Mouse (Mus musculus) forebrain, embryonic 12.5 days (tissue): ENCODE measurements at regions not wholly inside any gene's neighbourhood (a gene's known extent, or its start where the extent isn't known, plus 50 kb on each side); places are given as distances from the start of the nearest gene placed in this dataset.

Experiments used
- ATAC-seq: fragments of 200-750 bp; cut with Nextera tagmentation; 2 replicates; pipeline ENCODE4 v1.8.0; 2017; ENCODE audit warnings: moderate TSS enrichment; ENCODE audit not compliant: low FRiP score
- H3K27ac ChIP-seq: fragments of 300-500 bp; sonication (generic); 2 replicates; pipeline ENCODE4 v1.5.1; 2016; ENCODE audit warnings: mild to moderate bottlenecking
- H3K27me3 ChIP-seq: fragments of 300-500 bp; sonication (generic); 2 replicates; pipeline ENCODE4 v1.6.1; 2016; ENCODE audit warnings: mild to moderate bottlenecking
- H3K36me3 ChIP-seq: fragments of 300-500 bp; sonication (generic); replicated peaks from 2 replicates; pipeline ENCODE4 v1.6.1; 2016; ENCODE audit warnings: mild to moderate bottlenecking
- H3K4me1 ChIP-seq: fragments of 300-500 bp; sonication (generic); 2 replicates; pipeline ENCODE4 v1.6.1; 2016
- H3K4me2 ChIP-seq: fragments of 300-500 bp; sonication (generic); 2 replicates; pipeline ENCODE4 v1.6.1; 2016; ENCODE audit warnings: mild to moderate bottlenecking, moderate library complexity
- H3K4me3 ChIP-seq: fragments of 300-500 bp; sonication (generic); replicated peaks from 2 replicates; pipeline ENCODE4 v1.5.1; 2016; ENCODE audit warnings: mild to moderate bottlenecking
- H3K9ac ChIP-seq: fragments of 300-500 bp; sonication (generic); 2 replicates; pipeline ENCODE4 v1.6.1; 2016; ENCODE audit warnings: mild to moderate bottlenecking
- H3K9me3 ChIP-seq: fragments of 300-500 bp; sonication (generic); 2 replicates; pipeline ENCODE4 v1.6.1; 2016
- WGBS: fragments of 180-500 bp; shearing (Covaris S2); methylation state at CpG from one replicate; pipeline ENCODE4 v1.1.7; 2016; 5-methylcytosine and 5-hydroxymethylcytosine counted together

DNA sequence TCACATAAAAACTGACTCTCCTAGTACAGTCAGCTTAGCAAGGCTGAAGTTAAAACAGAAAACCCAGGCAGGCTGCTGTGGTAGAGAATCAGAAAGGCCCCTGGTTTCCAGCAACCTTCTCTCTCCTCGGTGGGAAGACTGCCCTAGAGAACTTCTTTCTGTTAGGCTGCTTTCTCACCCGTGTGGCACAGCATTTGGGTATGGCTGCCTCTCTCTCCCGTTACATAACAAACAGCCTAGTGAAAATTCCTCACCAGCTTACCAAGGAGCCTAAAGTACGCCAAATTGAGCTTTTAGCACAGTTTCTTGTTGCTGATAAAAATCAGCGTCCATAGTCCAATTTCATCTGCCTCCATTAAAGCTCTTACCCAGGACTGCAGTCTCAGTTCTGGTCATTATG is 92.8 kb upstream of the Mkln1 start:
- Histone ChIP-seq H3K36me3 (no peaks in the 10 kb centered on the region), H3K27ac (no peak overlapping the region), H3K9me3 (no peaks in the 10 kb centered on the region), H3K4me1 (no peaks in the 10 kb centered on the region; the same call in 1 of the 2 replicates), H3K4me3 (no peak overlapping the region), H3K4me2 (no peak overlapping the region), H3K9ac (no peak overlapping the region), H3K27me3 (no peaks in the 10 kb centered on the region)
- ATAC-seq, result no peak
- 68% methylated on average over 5 of the region's 5 CpGs for WGBS

DNA sequence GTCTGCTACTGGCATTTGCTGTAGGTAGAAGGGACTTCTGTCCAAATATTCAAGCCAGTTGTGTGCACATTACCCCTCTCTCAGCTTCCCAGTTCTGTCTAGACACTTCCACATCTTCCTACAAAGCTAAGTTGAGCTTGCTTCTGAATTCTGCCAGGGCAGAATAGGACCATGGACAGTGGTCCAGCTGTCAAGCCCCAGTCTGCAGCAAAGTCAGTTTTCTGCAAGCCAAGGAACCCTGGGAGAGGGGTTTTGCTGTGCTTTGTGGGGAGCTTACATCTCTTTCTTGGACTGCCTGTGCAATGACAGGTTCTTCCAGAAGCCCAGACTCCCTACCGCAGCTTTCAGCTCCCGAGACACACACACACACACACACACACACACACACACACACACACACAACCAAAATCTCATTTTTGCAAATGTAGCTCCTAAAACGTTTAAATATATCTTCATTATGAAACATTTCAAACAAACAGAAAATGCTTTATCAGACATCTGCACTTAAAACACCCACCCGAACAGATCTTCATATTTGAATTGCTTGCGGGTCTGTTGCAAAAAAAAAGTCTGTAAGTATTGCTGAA is 91.4 kb upstream of the Mkln1 start:
- no peaks in the 10 kb centered on the region for H3K27me3 ChIP-seq

DNA sequence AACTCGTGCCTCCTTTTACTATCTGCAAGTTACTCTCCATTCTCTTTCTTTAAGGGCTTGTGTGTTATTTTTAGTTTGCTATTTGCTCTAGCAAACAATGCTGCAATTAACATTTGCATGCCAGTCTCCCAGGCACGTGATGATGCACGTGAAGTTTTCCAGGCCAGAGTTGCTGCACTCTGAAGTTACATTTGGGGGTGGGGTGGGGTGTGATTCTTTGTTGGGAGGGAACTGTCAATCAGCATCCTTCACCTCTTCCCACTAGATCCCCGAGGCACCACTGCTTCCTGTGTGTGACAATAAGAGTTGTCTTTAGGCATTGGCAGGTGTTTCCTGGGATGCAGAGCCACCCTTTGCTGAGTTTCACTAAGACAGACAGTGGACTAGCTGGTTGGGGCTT is 90.6 kb upstream of the Mkln1 start:
- no peak for ATAC-seq
- Histone ChIP-seq H3K36me3 (no peaks in the 10 kb centered on the region), H3K4me1 (no peaks in the 10 kb centered on the region; the same call in 1 of the 2 replicates), H3K4me2 (no peak overlapping the region), H3K4me3 (no peak overlapping the region), H3K27ac (no peak overlapping the region), H3K27me3 (no peaks in the 10 kb centered on the region), H3K9me3 (no peaks in the 10 kb centered on the region), H3K9ac (no peak overlapping the region)
- 37% methylated on average over 4 of the region's 4 CpGs for WGBS

More for the DNA sequence above, 91.4 kb upstream of the Mkln1 start:
- no peak overlapping the region for H3K9ac ChIP-seq
- H3K27ac ChIP-seq, result no peak overlapping the region
- no peak for ATAC-seq
- no peaks in the 10 kb centered on the region for H3K36me3 ChIP-seq
- H3K4me1 ChIP-seq, result no peaks in the 10 kb centered on the region; the same call in 1 of the 2 replicates
- H3K4me3 ChIP-seq, result no peak overlapping the region
- 82% methylated on average over 3 of the region's 5 CpGs for WGBS
- no peaks in the 10 kb centered on the region for H3K9me3 ChIP-seq
- no peak overlapping the region for H3K4me2 ChIP-seq

DNA sequence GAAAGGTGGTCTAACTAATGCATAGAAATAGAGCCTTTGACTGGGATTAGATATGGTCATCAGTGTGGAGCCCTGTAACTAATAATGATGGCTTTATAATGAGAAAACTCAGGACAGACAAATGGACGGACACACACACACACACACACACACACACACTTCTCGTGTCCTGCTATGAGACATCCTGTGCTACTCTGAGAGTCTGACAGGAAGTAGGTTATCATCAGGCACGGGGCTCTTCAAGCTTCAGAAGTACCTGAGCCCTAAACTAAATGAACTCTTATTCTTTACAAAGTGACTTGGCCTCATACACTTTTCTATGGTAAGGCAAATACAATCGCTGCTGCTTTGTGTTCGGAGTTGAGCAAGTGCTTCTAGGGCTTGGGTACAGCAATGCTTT is 87.9 kb upstream of the Mkln1 start:
- no peak overlapping the region for H3K4me3 ChIP-seq
- ATAC-seq, result no peak
- WGBS, result 89% methylated on average over 5 of the region's 5 CpGs

DNA sequence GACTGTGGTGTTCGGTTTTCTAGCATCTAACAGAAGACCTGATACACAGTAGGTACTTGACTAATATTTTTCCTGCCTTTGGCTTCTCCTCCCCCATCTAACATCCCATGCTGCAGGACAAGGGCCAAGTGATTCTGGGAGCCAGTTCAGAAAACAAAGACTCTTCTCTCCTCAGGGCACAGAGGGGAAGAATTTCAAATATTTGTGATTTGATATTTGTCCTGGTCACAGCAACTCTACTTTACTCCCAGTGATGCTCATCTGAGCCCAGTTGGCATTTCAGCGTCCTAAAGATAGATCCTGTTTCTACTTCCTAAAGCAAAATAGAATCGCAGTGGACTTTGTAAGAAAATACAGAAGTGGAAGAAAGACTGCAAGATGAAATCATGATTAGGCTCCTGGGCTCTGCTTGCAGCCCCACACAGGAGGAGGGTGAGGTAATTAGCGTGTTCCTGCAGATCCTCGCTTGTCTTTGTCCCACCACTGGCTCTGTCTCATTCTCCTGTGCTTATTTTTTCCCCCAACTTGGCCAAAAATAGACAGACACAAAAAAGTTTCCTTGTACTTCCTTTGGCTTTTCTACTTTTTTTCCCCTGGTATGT is 84.6 kb upstream of the Mkln1 start:
- ATAC-seq, result no peak
- H3K36me3 ChIP-seq, result no peaks in the 10 kb centered on the region
- H3K4me3 ChIP-seq, result no peak overlapping the region
- H3K27ac ChIP-seq, result no peak overlapping the region
- H3K4me1 ChIP-seq, result peaks cover 10% of the 10 kb centered on the region
- no peaks in the 10 kb centered on the region for H3K9me3 ChIP-seq
- no peak overlapping the region for H3K9ac ChIP-seq
- 77% methylated on average over 5 of the region's 5 CpGs for WGBS
- 0 out of 2 replicates have a peak, but pooled peaks cover 6% of the 10 kb centered on the region for H3K27me3 ChIP-seq
- H3K4me2 ChIP-seq, result no peak overlapping the region

More for the DNA sequence above, 87.9 kb upstream of the Mkln1 start:
- H3K9ac ChIP-seq, result no peak overlapping the region
- H3K4me1 ChIP-seq, result no peaks in the 10 kb centered on the region; the same call in 1 of the 2 replicates
- no peaks in the 10 kb centered on the region for H3K9me3 ChIP-seq
- no peak overlapping the region for H3K4me2 ChIP-seq
- no peaks in the 10 kb centered on the region for H3K27me3 ChIP-seq
- no peak overlapping the region for H3K27ac ChIP-seq
- H3K36me3 ChIP-seq, result no peaks in the 10 kb centered on the region

DNA sequence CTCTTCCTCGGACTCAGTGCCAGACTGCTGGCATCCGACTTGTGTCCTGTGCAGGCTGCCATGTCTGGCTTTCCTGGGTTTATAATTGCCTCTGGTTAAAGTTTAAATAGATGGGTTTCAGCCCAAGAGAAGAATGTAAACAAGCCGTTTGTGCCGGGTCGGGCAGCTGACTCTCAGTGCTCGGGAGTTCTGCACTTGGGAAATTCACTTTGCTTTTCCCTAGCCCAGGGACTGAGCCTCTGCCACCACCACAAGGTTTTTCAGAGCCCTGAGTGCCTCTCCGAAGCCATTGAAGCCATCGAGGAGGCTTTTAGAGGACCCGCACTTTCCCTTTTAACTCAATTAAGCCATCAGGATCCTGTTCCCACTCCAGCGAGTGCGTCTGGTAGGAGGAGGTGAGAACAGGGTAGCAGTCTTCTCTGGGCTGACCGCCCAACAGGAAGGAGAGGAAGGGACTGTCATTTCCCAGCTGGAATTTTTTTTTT is 80.8 kb upstream of the Mkln1 start:
- H3K36me3 ChIP-seq, result no peaks in the 10 kb centered on the region
- H3K9me3 ChIP-seq, result no peaks in the 10 kb centered on the region
- H3K27ac ChIP-seq, result no peak overlapping the region
- no peak overlapping the region for H3K4me3 ChIP-seq
- no peak for ATAC-seq
- H3K9ac ChIP-seq, result 0 out of 2 replicates have a peak overlapping the region, but pooled peaks have one; percentile 2
- H3K4me1 ChIP-seq, result peaks cover 10% of the 10 kb centered on the region
- WGBS, result 12% methylated on average over 12 of the region's 12 CpGs
- peaks cover 6% of the 10 kb centered on the region; the same call in 1 of the 2 replicates for H3K27me3 ChIP-seq
- peak overlapping the region; percentile 22 for H3K4me2 ChIP-seq

DNA sequence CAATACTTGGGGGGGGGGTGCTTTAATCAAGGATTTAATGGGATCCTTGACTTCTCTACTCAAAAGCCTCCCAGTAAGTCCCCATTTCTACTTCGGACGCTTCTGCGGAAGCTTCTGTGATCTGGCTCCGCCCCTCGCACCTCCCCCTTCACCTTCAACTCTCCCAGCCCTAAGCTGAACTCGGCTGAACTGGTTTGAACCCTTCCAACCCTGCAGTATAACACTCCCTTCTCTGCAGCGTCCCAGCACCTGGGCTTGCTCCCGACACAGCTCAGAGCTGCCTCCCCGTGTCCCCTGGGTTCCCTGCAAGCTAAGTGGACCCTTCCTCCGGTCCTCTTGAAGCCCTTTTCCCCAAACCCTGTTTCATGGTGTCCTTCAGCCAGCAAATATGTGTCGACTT is 80.0 kb upstream of the Mkln1 start:
- H3K4me2 ChIP-seq, result peak overlapping the region; percentile 22
- H3K9ac ChIP-seq, result no peak overlapping the region
- no peak for ATAC-seq
- WGBS, result 5% methylated on average over 11 of the region's 11 CpGs
- no peaks in the 10 kb centered on the region for H3K9me3 ChIP-seq
- H3K27ac ChIP-seq, result no peak overlapping the region
- H3K4me3 ChIP-seq, result no peak overlapping the region
- H3K27me3 ChIP-seq, result peaks cover 6% of the 10 kb centered on the region; the same call in 1 of the 2 replicates
- H3K4me1 ChIP-seq, result peaks cover 10% of the 10 kb centered on the region
- H3K36me3 ChIP-seq, result no peaks in the 10 kb centered on the region

DNA sequence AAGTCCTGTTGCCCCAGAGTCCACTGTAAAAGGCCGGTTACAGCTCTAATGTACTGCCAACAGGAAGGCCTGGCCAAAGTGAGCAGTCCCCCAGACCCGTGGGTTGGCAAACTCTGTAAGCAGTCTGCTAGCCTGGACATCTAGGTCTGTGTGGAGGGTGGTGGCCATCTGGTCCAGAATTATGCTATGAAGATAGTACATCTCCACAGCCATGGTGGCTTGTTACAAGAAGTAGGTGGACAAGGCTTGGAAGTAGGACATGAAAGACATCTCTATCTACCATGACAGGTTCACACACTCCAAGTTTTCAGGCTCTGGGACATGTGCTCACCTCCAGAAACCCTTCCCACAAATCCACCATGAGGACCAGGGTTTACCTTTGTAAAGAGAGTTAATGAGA is 79.1 kb upstream of the Mkln1 start:
- no peak for ATAC-seq
- Histone ChIP-seq H3K4me2 (no peak overlapping the region), H3K4me3 (no peak overlapping the region), H3K9me3 (no peaks in the 10 kb centered on the region), H3K36me3 (no peaks in the 10 kb centered on the region), H3K27me3 (peaks cover 6% of the 10 kb centered on the region; the same call in 1 of the 2 replicates), H3K27ac (no peak overlapping the region), H3K9ac (no peak overlapping the region), H3K4me1 (peaks cover 18% of the 10 kb centered on the region)
- 80% methylated on average over 2 of the region's 2 CpGs for WGBS

DNA sequence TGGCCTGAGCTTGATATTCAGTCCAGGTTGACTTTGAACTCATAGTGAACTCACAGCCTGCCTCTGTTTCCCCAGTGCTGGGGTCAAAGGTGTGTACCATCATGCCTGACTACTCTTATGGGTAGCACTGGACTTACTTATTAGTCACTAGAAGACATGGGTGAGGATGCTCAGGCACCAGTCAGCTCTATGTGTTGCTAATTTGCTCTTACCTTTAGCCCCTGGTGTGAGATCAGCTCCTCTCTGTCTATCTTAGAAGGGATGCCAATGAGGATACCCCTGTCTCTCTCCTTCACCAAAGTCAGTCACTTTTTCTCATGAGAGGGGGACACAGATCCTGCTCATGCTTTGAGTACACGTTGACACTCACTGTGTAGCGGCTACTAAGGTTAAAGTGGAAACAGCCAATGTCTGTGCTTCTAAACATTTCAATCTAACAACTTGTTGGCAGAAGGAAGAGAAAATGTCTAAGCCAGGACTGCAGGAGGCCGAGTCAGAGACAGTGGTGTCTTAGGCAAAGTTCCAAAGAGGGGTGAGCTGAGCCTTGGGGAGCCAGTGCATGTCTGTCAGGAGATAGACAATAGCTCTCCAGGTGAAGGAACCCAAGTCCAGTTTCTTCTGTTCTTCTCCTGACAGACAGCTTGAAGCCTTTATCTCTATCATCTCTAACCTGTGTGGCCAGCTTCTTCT is 78.2 kb upstream of the Mkln1 start:
- Histone ChIP-seq H3K9ac (no peak overlapping the region), H3K27ac (no peak overlapping the region), H3K4me3 (no peak overlapping the region), H3K4me2 (no peak overlapping the region), H3K36me3 (no peaks in the 10 kb centered on the region), H3K4me1 (peaks cover 25% of the 10 kb centered on the region), H3K27me3 (peaks cover 6% of the 10 kb centered on the region; the same call in 1 of the 2 replicates), H3K9me3 (no peaks in the 10 kb centered on the region)
- 85% methylated on average over 3 of the region's 3 CpGs for WGBS
- no peak for ATAC-seq

DNA sequence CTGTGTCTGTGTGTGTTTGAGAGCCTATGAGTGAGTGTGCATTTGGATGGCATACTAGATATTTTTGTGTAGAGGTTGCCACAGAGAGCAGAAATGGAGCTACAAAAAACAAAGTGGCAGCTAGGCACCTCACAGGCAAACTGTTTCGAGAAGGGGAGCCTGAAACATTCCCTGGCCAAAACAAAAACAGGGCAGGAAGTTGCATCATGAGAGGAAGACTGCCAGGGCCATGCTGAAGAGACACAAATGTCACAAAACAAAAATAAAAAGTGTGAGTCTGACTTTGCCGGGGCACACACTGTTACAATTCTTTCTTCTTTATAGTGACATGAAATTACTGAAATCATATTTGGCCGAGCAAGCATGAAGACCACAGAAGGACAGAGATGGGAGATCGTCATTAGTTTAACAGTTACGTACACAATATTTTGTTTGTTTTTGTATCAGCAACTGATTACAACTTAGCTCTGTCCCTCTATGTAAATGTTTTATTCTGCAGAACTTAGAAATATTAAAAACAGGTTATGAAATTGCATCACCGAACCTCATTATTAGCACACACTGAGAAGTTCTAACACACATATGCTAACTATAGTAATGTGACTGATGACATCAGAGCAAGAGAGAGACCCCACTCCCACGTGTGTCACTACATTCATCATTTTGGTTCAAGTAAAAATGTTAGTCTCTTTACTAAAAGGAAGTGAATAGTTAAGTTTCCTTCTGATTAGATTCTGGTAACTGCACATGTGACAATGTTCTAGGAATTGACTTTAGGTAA is 77.3 kb upstream of the Mkln1 start:
- Histone ChIP-seq H3K36me3 (no peaks in the 10 kb centered on the region), H3K4me1 (peaks cover 28% of the 10 kb centered on the region), H3K27ac (no peak overlapping the region), H3K4me2 (no peak overlapping the region), H3K9me3 (no peaks in the 10 kb centered on the region), H3K9ac (no peak overlapping the region), H3K4me3 (no peak overlapping the region), H3K27me3 (peaks cover 6% of the 10 kb centered on the region; the same call in 1 of the 2 replicates)
- 79% methylated on average over 7 of the region's 7 CpGs for WGBS
- ATAC-seq, result no peak

DNA sequence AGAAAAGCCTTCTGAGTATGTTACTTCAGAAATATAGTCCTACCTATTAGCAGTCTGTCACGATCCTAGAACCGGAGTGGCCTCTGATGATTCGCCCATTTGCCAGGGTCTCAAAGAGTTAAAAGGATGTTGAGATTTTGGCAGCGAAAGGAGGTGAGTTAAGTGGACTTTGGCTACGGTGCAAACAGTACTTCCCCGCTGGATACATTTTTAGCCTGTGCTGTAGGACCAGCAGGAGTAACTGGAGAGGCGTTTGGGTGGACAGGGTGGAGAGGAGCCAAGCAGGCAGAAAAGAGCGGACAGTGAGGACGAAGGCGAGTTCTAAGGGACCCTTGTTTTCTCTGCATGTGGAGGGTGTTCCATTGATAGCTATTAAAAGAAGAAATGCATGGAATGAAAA is 76.6 kb upstream of the Mkln1 start:
- Histone ChIP-seq H3K36me3 (no peaks in the 10 kb centered on the region), H3K27ac (no peak overlapping the region), H3K4me2 (no peak overlapping the region), H3K27me3 (peaks cover 5% of the 10 kb centered on the region; the same call in 1 of the 2 replicates), H3K4me1 (peaks cover 28% of the 10 kb centered on the region), H3K4me3 (no peak overlapping the region), H3K9ac (no peak overlapping the region), H3K9me3 (no peaks in the 10 kb centered on the region)
- no peak for ATAC-seq
- 74% methylated on average over 10 of the region's 10 CpGs for WGBS
